Mouse (Mus musculus) left cerebral cortex, postnatal 14 days (tissue): ENCODE measurements at regions not wholly inside any gene's neighbourhood (a gene's known extent, or its start where the extent isn't known, plus 50 kb on each side); places are given as distances from the start of the nearest gene placed in this dataset.

Experiments
- DNase-seq, 2 experiments: peaks; one replicate each; pipeline ENCODE4 v3.0.0; 2021 to 2022; ENCODE audit warnings: low spot score in 2 of 2, mixed read lengths in 1 of 2
- intact Hi-C: fragments of 180-260 bp; cut with DNase I; formaldehyde crosslinking; loops from one replicate; pipeline ENCODE4 v1.15.1; 2025

GRCm38 (mm10) chr2:9646466-9646865 lies 234.6 kb upstream of the 4930412O13Rik start:
- intact Hi-C loops = no loop called here

GRCm38 (mm10) chr2:9646963-9647362 lies 234.1 kb upstream of the 4930412O13Rik start:
- intact Hi-C loops = no loop called here
- DNase-seq = no peak

More at GRCm38 (mm10) chr2:9646466-9646865, 234.6 kb upstream of the 4930412O13Rik start:
- peak in 1 of 2 experiments; percentile 37 for DNase-seq

- intact Hi-C loops = no loop called here
Observed at GRCm38 (mm10) chr2:9650082-9650481, 231.0 kb upstream of the 4930412O13Rik start.

GRCm38 (mm10) chr2:9658880-9659279 lies 222.2 kb upstream of the 4930412O13Rik start:
- intact Hi-C loops = no loop called here
- no peak for DNase-seq

More at GRCm38 (mm10) chr2:9650082-9650481, 231.0 kb upstream of the 4930412O13Rik start:
- no peak for DNase-seq

GRCm38 (mm10) chr2:9669621-9670020 lies 211.4 kb upstream of the 4930412O13Rik start:
- DNase-seq = no peak
- intact Hi-C loops = no loop called here

- intact Hi-C loops = no loop called here
- DNase-seq = no peak
Observed at GRCm38 (mm10) chr2:9681691-9682152, 199.3 kb upstream of the 4930412O13Rik start.

GRCm38 (mm10) chr2:9683673-9684210 lies 197.3 kb upstream of the 4930412O13Rik start:
- intact Hi-C loops = no loop called here
- no peak for DNase-seq

- intact Hi-C loops = no loop called here
- DNase-seq = no peak
Observed at GRCm38 (mm10) chr2:9688176-9688575, 192.9 kb upstream of the 4930412O13Rik start.

- no peak for DNase-seq
- intact Hi-C loops = no loop called here
Observed at GRCm38 (mm10) chr2:9689518-9689917, 191.5 kb upstream of the 4930412O13Rik start.

GRCm38 (mm10) chr2:9691506-9691905 lies 189.5 kb upstream of the 4930412O13Rik start:
- intact Hi-C loops = no loop called here
- no peak for DNase-seq

- DNase-seq = no peak
- intact Hi-C loops = no loop called here
Observed at GRCm38 (mm10) chr2:9691906-9692305, 189.1 kb upstream of the 4930412O13Rik start.

- no peak for DNase-seq
- intact Hi-C loops = no loop called here
Observed at GRCm38 (mm10) chr2:9693351-9693750, 187.7 kb upstream of the 4930412O13Rik start.

- intact Hi-C loops = no loop called here
- no peak for DNase-seq
Observed at GRCm38 (mm10) chr2:9694178-9694577, 186.9 kb upstream of the 4930412O13Rik start.

GRCm38 (mm10) chr2:9697591-9698345 lies 183.3 kb upstream of the 4930412O13Rik start:
- DNase-seq = no peak
- intact Hi-C loops = no loop called here

- intact Hi-C loops = no loop called here
- DNase-seq = no peak
Observed at GRCm38 (mm10) chr2:9704266-9704665, 176.8 kb upstream of the 4930412O13Rik start.

GRCm38 (mm10) chr2:9709466-9709865 lies 171.6 kb upstream of the 4930412O13Rik start:
- intact Hi-C loops = no loop called here
- no peak for DNase-seq

GRCm38 (mm10) chr2:9717904-9718303 lies 163.1 kb upstream of the 4930412O13Rik start:
- intact Hi-C loops = no loop called here

GRCm38 (mm10) chr2:9733243-9733642 lies 147.8 kb upstream of the 4930412O13Rik start:
- DNase-seq = no peak
- intact Hi-C loops = no loop called here

More at GRCm38 (mm10) chr2:9717904-9718303, 163.1 kb upstream of the 4930412O13Rik start:
- no peak for DNase-seq

- intact Hi-C loops = no loop called here
- no peak for DNase-seq
Observed at GRCm38 (mm10) chr2:9744181-9744580, 136.9 kb upstream of the 4930412O13Rik start.

GRCm38 (mm10) chr2:9749829-9750788 lies 130.9 kb upstream of the 4930412O13Rik start:
- intact Hi-C loops = no loop called here
- DNase-seq = no peak
